Mouse (Mus musculus): Measurements from ENCODE around the gene Ang.

GRCm38 (mm10) chr14:51083805-51084204 is 7.1 kb upstream of the Ang start:
- TF ChIP-seq CTCF (IDR thresholded peaks at IDR 0.05; ENCODE audit: low read depth, low read length), result no peak
- no peak for TF ChIP-seq POLR2A (IDR thresholded peaks at IDR 0.05; ENCODE audit: extremely low read depth, insufficient read depth, low read length)

All from liver, adult 2 months (tissue).